Mouse (Mus musculus): ENCODE measurements around the gene Myo3b.

DNA sequence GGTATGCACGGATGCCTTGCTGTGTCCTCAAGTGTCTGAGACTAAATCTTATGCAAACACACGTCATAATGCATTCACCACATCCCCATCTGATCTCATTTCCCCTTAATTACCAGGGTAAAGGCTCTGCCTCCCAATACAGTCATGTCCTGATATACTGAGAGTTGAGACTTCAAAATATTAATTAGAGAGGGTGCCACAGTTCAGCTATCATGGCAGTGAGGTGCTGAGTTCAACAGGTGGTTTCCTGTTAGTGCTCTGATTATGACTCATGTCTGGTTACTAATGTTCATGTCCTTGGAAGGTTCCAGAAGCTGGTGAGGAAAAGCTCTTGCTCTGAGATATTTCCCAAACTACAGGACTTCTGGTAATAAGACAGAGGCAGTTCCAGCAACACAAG is 52.3 kb downstream of the Myo3b start:
- TF ChIP-seq EP300 (IDR thresholded peaks at IDR 0.05): no peak
- no peak for TF ChIP-seq CTCF (IDR thresholded peaks at IDR 0.05)

All from lung, postnatal 0 days (tissue).